Mouse (Mus musculus): ENCODE data around the gene Mcoln2. TPM values are rescaled to one million over a fixed set of nuclear protein-coding genes. Genes with fewer than 3 reads are reported as not detected.
A peak's percentile ranks its signal among the peaks of the same experiment; 100 is the strongest.

The Mcoln2 gene
- total RNA-seq, 4 experiments from 2014 or later = 0.12 to 0.30 (median 0.17) TPM; not detected in 1

DNA sequence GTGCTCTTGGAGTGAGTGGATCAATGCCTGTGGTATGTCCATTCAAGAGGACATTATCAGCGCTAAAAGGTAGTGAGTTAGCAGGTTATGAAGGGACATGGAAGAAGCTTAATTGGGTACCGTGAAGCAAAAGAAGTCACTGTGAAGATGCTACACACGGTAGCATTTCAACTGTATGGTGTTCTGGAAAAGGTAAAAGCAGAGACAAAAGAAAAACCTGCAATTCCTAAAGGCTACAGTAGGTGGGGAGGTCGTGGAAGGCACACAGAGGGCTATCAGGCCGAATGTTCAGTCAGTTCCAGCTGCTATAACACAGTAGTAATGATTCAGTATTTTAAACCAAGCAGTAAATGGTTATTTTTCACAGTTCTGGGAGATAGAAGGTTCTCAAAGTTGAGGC is 4.1 kb upstream of the Mcoln2 start:
- no peak for DNase-seq (ENCODE audit: low spot score)

DNA sequence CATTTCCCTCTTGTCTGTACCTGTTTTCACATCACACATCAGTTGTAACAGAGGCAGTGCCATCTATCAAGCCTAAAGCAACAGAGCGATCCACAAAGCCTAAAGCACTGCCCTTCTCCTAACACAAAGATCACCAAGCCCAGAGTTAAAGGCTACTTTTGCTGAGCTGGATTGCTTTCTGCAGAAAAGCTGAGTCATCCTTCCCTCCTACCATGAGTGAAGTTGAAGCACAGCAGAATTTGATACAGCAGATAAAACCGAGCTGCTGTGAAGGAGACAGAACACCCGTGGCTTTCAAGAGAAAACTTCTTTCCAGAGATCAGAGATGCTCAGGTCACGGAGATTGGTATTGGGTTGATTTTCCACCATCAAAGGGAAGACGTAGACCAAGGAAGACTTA is 3.5 kb upstream of the Mcoln2 start:
- DNase-seq (ENCODE audit: low spot score) = no peak

DNA sequence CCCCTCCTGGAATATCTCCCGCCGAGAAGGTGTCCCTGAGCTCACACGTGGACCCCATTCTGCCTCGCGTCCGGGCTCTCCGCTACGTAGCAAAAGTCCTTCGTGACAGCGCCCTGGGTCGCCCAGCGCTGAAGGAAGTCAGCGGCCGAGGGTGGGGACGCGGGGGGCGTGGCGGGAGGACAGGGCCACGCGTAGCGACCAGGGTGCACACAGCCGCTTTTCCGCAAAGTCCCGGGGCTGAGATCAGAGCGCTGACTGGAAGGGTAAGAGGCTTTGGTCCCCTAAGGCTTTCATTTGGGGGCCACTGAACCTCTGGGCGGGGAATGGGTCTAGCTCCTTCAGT is 396 bp downstream of the Mcoln2 start:
- peak; percentile 13 for DNase-seq (ENCODE audit: low spot score)

DNA sequence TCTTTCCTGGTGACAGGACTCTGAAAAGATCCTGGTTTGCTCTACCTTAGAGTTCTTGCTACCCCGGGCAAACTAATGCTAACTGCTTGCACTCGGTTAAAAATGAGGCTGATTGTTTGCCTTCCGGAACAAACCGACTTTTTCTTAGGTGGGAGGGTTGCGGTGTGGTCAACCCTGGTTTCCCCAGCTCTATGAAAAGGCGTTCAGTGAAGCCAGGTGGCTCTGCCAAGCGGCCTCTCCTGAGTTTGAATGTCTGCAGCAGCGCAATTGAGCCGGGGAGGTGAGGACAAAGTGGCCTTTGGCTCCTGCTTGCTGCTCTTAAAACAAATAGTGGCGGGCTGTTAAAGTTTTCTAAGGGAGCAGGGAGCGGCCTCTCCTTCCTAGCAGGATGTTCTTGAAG is 927 bp downstream of the Mcoln2 start:
- DNase-seq (ENCODE audit: low spot score) = no peak

DNA sequence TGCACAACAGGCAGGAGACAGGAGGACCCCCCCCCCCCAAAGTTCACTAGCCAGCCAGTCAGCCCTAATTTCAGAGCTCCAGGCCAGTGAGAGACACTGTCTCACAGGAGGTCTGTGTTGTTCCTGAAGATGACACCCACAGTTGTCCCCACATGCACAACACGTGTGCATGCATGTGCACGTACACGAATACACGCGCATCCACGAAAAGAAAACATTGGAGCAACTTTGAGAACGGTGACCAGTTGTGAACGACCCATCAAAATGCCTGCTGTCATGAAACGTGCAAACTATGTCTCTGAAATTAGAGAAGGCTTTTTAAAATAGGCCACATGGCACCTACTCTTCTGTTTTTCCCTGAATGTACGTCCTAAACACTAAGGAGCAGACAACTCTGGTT is 1.7 kb downstream of the Mcoln2 start:
- no peak for DNase-seq (ENCODE audit: low spot score)

DNA sequence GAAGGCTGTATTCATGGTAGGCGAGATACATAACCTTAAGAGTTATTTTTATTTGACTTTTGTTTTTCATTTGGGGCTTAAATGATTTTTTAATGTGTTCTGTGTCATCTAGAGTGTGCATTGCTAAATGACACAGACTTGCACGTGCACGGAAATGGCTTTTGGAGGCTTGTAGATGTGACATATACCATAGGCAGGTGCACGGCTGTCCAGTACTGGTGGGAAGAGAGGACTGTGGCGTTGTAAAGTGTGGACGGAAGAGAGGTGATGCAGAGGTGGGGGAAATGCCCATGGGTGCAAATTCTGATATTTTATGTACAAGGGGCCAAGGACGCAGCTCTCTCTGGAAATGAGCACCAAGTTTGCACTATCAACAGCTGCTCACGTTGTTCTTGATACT is 2.1 kb downstream of the Mcoln2 start:
- no peak for DNase-seq (ENCODE audit: low spot score)

DNA sequence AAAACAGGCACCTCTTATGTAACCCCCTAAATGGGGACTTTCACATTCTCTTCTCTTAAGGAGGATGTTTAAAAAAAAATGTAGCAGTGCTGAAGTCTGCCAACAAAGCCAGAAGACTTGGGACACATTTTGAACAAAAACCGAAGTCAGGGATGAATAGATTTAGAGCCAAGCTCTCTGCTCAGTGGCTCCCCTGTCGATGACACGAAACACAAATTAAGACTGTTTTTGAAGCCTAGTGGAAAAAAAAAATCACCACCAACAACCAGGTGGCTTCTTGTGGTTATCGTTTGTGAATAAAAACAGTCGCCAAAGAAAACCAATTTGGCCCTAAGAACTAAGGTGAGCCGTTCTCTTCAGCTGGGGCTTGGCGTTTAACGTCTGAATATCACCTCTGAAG is 2.7 kb downstream of the Mcoln2 start:
- DNase-seq (ENCODE audit: low spot score) = no peak

DNA sequence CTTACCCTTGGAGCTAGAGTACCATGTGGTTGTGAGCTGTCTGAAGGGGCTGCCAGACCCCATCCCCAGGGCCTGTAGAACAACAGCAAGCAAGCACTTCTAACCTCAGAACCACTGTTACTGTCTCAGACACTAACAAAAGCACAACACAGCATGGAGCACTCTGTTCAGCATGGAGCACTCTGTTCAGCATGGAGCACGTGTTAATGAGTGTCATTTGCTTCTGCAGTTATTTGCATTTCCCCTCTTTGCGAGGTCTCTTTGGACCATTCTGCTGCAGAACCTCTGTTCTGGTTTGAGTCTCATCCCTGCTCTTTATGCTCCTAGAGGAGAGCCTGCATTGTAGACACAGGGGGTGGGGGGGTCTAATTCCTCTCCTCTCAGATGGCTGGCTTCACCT is 3.3 kb downstream of the Mcoln2 start:
- no peak for DNase-seq (ENCODE audit: low spot score)

DNA sequence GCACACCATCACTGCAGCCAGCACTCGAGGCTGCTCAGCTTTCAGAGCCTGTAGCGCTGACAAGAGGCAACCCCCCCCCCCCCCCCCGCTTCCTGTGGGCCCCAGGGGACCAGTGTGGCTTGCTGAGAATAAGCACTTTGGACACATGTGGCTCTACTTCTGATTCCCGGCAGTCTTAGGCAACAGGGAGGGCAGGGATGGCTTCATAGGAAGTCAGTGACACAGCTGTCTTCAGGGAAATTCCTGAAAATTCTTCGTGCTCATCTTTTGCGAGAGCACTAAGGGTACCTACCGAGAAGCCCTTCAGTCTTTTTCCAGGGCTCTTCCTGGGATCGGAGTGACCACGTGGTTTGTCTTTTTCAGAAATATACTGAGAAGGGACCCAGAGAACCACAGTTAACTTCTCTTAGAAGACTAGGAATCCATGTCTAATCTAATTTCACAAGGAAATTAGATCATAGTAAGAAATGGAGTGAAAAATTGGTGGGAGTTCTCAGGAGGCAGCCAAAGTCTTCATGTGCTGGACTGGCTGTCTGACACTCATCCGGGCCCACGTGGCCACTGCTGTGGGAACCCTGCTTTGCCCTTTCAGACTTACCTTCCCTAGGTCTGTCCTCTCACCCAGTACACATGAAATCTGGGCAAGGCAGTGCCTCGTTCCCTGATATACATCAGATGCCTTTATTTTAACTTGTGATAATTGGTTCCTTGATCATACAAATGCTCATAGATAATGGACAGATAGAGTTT is 4.4 kb downstream of the Mcoln2 start:
- no peak for DNase-seq (ENCODE audit: low spot score)

DNA sequence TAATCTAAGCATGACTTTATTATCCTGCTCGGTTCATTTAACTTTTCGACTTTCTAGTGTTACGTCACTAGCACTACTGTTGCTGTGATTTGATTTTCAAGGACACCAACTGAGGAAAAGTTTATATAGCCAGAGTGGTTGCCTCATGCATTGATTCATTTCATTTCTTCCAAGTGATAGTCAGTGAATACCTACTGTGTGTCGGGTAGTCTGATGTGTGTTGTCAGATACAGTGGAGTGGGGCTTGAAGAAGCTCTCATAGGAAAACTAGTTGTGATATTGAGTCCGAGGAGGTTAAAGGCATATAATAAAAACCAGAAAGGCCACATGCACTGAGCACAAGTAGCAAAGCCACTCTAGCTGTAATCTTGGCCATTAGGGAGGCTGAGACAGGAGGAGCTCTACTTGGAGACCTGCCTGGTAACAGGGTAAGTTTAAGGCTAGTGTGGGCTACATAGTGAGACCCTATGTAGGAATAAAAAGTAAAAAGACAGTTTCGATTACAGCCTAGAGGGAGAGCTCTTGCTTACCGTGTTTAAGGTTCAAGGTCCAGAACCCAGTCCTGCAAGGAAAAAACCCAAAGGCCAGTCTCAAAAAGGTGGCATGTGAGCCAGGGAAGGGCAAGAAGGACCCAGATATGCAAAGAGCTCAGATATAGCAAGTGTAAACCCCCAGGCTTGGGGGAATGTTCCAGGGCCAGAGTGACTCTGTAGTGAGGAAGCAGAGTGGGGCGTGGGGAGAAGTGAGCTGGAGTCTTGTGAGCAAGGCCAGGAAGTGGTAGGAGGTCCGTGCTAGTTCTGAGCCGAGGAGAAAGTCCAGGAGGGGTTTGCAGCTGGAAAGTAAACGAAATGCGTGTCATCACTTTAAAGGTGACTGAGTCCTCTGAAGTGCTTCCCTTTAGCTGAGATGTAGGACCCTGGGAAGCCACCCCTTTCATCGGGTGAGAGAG is 6.3 kb downstream of the Mcoln2 start:
- no peak for DNase-seq (ENCODE audit: low spot score)

DNA sequence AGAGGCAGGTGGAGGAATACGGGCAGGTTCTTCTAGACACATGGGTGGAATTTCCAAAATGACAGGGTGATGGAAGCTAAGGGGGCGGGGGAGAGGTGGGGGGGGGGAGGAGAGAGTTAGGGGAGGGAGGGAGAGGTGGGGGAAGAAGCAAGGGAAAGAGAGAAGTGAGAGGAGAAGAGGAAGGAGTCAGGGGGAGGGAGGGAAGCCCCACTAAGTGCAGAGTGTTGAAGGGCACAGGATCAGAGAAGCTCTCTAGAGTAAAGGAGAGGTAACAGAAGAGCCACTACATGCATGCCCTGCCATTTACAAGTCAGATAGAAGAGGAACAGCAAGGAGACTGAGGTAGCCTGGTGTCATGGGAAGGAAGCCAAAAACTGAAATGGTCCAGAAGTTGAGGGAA is 7.2 kb downstream of the Mcoln2 start:
- no peak for DNase-seq (ENCODE audit: low spot score)

DNA sequence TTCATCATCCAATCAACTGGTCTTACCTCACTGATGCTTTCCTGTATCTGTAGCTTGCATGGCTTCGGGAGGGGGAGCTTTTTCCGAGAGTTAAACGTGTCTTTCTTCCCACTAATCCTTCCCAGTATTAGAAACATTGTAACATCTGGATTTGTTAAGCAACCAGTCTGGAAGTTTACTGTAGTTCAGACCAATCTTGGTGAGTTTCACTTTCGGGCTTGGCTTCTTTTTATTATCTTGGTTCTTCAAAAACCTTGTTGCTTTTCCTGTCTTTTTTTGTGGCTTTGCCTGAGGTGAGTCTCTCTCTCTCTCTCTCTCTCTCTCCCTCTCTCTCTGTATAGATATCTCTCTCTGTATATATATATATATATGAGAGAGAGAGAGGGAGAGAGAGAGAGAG is 8.4 kb downstream of the Mcoln2 start:
- peak; percentile 17 for DNase-seq (ENCODE audit: low spot score)

DNA sequence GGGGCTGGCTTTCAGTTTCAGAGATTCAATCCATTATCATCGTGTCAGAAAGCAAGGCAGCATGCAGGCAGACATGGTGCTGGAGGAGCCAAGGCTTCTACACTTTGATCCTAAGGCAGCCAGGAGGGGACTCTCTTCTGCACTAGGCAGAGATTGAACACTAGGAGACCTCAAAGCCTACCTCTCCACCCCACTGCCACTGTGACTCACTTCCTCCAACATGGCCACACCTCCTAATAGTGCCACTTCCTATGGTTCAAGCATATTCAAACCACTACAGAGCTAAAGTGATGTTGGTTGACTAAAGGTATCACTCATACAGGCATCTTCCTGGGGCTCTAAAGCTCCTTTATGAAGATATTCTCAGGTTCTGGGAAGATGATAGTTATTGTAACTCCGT is 9.7 kb downstream of the Mcoln2 start:
- no peak for DNase-seq (ENCODE audit: low spot score)

DNA sequence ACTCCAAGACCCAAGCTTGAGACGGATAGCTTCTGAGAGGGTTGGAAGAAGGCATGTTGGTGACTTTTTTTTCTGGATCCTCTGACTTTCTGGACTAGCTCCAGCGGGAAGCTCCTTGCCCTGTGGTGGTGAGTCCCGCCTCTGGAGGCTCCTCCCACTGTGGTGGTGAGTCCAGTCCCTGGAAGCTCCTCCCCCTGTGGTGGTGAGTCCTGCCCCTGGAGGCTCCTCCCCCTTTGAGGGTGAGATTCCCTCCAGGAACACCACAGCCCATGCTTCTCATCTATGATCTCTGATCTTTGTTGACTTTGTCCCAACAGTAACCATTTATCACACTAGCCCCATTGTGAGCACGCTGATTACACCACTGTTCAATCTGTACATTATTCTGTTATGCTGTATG is 12.6 kb downstream of the Mcoln2 start:
- no peak for DNase-seq (ENCODE audit: low spot score)

DNA sequence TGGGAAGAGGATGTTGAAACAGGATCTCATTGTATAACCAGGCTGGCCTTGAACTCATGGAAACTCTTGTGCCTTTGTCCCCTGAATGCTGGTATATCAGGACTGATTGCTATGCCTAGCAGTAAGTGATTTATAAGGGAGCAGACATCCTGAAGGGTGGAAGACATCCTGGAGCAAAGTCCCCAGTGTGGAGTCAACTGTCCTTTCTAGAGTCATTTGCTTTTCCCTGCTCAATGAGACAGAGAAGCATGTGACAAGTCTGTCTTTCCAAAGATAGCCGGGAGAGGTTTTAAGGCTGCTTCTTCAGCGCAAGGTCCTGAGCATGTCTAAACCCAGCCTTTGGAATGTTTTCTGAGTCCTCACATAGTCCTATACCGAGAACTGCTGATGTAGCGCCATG is 19.7 kb downstream of the Mcoln2 start:
- DNase-seq (ENCODE audit: low spot score) = no peak

DNA sequence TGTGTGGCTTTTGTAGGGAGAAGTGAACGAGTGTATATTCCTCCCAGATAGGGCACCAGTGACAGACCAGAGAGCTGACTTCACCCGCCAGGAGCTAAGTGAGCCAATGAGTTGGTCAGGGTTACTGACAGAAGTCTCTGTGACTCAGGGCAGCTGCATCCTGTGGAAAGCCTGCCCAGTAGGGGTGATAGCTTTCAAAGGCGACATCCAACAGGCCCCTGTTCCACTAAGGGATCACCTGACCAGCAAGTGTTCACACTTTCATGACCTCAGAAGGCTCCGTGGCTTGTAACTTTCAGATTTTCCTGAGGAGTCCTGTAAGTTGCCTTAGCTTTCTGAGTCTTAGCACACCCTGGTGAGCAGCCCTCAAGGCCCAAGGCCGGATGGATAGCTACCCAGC is 23.4 kb downstream of the Mcoln2 start:
- DNase-seq (ENCODE audit: low spot score) = no peak

DNA sequence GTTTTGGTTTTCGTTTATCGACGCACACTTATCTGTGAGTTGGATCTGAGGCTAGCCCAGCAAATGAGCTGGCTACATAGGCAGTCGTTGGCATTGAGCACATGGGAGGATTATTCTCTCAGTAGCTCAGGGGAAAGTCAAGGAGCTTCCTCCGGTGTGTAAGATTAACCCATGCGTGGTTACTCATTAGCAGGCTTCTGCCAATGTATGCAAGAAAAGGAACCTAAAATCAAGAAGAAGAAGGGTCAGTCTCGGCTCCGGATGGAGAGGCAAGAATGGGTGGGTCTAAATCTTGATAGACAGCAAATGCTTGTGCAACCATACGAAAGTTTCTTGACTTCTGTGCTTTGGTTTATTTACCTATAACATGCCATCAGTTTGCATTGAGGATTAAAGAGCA is 24.6 kb downstream of the Mcoln2 start:
- no peak for DNase-seq (ENCODE audit: low spot score)

DNA sequence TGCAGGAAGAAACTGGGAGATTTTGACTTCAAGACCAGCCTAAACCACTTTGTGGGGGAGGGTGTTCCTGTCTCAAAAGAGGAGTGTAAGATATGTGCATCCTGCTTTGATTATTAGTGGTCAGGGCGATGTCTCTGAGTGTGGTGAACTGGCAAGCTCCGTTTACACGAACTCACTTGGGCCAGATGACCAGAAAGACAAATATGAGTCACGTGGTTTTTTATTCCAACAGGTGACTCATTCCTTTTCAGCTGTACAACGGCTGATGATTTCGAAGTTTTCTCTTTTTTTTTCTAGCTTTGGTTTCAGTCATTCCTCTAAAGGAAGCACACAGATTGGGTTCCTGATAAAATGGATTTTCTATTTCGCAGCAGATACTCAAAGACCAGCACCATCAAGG is 27.7 kb downstream of the Mcoln2 start:
- DNase-seq (ENCODE audit: low spot score) = no peak

DNA sequence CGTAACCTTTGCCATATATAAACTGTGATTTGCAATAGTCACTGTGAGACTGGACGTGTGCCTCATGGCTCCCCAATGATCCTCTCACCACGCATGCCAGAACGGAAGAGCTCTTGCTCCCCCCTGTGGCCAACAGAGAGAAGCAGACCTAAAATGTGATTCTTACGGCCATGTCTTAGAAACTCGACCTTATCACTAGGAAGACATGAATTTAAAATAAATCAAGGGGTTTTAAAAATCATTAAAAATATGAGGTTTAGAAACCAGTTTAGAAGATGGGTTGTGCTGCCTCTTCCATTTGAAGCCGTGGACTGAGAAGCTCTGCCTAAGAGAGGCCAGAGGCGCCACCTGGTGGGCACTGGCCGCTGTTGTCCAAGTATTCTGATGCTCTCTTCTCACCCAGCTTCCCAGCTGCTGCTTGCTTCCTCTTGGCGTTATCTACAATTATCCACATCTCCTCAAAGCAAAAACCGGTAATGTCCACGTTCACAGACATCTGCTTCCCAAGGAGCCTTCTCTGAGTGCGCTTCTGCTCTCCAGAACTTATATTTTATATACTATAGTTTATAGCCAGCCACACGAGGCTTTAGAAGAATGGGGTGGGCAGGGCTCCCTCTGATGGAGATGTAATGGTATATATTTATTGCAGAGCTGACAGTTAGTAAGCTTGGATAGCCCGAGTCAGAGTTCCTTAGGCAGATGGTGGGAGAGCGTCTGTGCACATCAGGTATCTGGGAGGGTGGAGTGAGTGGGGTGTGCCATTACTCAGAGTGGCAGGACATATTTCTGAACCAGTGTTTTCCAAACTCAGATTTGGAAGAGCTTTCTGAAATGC is 28.3 kb downstream of the Mcoln2 start:
- DNase-seq (ENCODE audit: low spot score) = peak; percentile 72

DNA sequence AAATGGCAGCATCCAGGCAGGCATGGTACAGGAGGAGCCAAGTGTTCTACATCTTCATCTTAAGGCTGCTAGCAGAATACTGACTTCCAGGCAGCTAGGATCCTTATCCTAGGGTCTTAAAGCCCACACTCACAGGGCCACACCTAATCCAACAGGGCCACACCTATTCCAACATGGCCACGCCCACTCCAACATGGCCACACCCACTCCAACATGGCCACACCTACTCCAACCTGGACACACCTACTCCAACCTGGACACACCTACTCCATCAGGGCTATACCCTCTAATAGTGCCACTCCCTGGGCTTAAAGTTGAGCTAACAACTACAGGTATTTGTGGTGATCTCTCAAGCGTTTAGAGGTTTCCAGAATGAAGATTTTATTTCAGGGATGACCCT is 30.7 kb downstream of the Mcoln2 start:
- no peak for DNase-seq (ENCODE audit: low spot score)

DNA sequence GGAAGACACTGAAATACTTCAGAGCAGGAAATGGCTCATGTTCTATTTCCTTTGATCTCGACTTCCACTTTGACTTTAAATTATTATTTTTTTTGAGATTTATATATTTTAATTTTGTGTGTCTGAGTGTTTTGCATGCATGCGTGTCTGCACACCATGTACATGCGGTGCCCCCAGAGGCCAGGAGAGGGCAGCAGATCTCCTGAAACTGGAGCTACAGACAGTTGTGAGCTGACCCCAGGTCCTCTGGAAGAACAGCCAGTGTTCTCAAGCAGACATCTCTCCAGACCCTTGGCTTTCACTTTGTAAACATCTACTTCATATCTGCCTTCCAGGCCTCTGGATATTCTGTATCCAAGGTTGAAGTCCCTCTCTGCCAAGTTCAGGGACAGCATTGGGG is 31.4 kb downstream of the Mcoln2 start:
- DNase-seq (ENCODE audit: low spot score) = no peak

DNA sequence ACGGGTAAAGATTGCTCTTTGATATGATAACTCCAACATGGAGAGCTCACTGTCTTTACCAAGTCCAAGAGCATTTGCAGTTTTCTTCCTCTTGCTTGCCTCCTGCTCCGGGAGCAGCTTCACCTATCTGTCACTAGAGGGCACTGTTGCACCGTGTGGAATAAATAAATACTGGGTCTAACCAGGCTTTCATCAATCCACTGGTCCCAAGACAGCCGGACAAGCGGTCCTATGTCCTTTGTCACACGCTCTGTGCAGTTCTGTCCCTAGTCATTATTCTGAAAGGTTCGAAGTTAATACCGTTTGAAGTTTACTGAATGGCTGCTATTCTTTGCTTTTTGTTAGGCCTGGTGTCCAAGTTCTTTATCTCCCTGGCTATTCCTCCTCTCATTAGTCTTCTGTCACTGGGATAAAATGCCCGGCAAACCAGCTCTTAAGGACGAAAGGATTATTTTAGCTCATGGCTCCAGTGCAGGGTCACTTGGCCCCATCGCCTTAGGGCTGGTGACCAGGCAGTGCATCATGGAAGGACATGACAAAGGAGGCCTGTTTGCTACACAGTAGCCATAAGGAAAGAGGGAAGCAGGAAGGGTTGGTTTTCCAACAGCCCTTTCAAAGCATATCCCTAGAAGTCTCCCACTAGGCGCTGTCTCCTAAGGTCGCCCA is 35.5 kb downstream of the Mcoln2 start:
- DNase-seq (ENCODE audit: low spot score) = peak; percentile 42
